Mouse (Mus musculus): Measurements from ENCODE around the gene Taf3. TPM values are rescaled to one million over a fixed set of nuclear protein-coding genes. Genes with fewer than 3 reads are reported as not detected.

Gene Taf3
- total and polyA plus RNA-seq, 3 experiments, result 8.3 to 20.9 TPM; not detected in 1

DNA sequence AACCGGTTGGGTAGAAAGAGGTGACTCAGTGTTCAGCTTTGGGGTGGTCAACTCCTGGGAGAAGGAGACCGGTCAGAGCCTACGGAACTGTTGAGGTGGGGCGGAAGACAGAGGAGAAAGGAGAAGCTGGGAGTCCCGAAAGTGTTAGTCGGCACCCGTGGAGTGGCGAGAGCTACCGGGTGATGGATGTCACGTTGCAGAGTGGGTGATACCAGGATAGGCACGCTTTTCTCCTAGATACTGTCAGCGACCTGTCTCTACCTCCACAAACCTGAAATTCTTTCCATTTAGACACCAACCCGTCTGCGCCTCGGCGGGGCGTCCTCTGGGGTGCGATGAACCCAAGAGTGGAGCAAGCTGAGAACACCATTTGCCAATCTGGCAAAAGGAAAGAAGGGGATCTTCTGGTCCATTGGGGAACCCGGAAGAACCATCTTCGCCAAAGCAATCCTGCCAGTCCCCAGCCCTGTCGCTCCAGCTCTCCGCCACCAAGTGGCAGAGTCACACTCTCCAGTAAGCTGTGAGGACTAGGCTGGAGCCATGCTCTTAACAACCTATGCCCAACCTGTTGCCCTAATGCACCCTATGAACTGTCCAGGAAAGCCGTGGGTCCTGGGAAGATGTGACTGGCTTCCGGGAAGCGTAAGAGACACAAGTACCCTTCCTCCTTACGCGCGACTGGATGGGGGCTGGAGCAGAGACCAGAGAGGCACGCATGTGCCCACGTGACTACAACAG, 159.3 kb downstream of the Taf3 start, which contains the start of gene 9230102O04Rik (continued):
- no peak; the same call in 1 of the 2 replicates for TF ChIP-seq CHD1 (IDR thresholded peaks at IDR 0.05; ENCODE audit: low read depth, low read length)
- TF ChIP-seq EP300 (IDR thresholded peaks at IDR 0.05; ENCODE audit: low read depth in 1 of 2, low read length in 2 of 2), result no peak
- TF ChIP-seq RAD21 (IDR thresholded peaks at IDR 0.05; ENCODE audit: low read depth, low read length), result peak; percentile 20
- peak; percentile 52; the same call in 1 of the 2 replicates for TF ChIP-seq MAZ (IDR thresholded peaks at IDR 0.05; ENCODE audit: low read depth, low read length)
- peak; percentile 35 to 89; a peak in 2 of 4 replicates for TF ChIP-seq POLR2A (IDR thresholded peaks at IDR 0.05; ENCODE audit: control insufficient read depth in 1 of 2, insufficient read depth in 1 of 2, low read depth in 1 of 2, low read length in 2 of 2, poor library complexity in 1 of 2)
- no peak for TF ChIP-seq TAL1 (IDR thresholded peaks at IDR 0.05; ENCODE audit: low read length)
- TF ChIP-seq SMC3 (IDR thresholded peaks at IDR 0.05; ENCODE audit: low read depth, low read length), result peak; percentile 37
- TF ChIP-seq GABPA (IDR thresholded peaks at IDR 0.05; ENCODE audit: low read depth, low read length), result no peak
- no peak for TF ChIP-seq TCF12 (IDR thresholded peaks at IDR 0.05; ENCODE audit: low read depth, low read length)
- no peak for TF ChIP-seq CHD2 (IDR thresholded peaks at IDR 0.05; ENCODE audit: low read length)
- TF ChIP-seq ZMIZ1 (IDR thresholded peaks at IDR 0.05; ENCODE audit: low read depth, low read length), result 0 out of 2 replicates have a peak, but pooled peaks have one; percentile 67
- TF ChIP-seq TBP (IDR thresholded peaks at IDR 0.05; ENCODE audit: low read depth, low read length), result no peak; the same call in none of the 2 replicates
- TF ChIP-seq MAX (IDR thresholded peaks at IDR 0.05; ENCODE audit: low read length), result peak; percentile 97
- peak; percentile 67 for TF ChIP-seq MYC (IDR thresholded peaks at IDR 0.05; ENCODE audit: low read depth, low read length)
- peak; percentile 84 for TF ChIP-seq ELF1 (IDR thresholded peaks at IDR 0.05; ENCODE audit: low read depth, low read length)

DNA sequence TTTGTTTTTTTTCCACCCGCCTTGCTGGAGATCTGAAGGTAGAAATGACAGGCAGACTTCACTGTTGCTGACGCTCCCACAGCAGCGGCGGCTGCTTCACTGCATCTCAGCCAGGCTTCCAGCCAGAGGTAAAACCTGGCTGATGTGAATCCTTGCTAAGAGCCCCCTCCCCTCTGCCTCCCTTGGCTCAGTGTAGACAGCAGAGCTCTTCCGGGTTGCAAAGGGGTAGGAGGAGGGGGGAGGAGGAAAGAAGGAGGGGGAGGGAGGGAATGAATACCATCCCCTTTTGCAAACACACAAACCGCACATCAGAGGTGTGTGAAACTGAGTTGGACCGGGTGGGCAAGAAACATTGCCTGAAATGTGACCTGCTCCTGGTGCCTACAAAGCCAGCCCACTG, 160.8 kb downstream of the Taf3 start:
- TF ChIP-seq TAL1 (IDR thresholded peaks at IDR 0.05; ENCODE audit: low read length), result no peak
- TF ChIP-seq GATA1 (IDR thresholded peaks at IDR 0.05; ENCODE audit: low read depth, low read length), result no peak
- Histone ChIP-seq H3K27ac (ENCODE audit: control insufficient read depth, low read depth, low read length) (no peak overlapping the region), H3K79me2 (ENCODE audit: control insufficient read depth, insufficient read depth, low read length, poor library complexity) (no peaks in the 10 kb centered on the region), H3K27me3 (ENCODE audit: control insufficient read depth in 1 of 2, insufficient read depth in 2 of 2, low read length in 2 of 2) (no peaks in the 10 kb centered on the region), H3K4me3 (ENCODE audit: control insufficient read depth in 1 of 2, insufficient read depth in 1 of 2, low read depth in 2 of 2, low read length in 2 of 2) (no peak overlapping the region), H3K36me3 (ENCODE audit: control insufficient read depth in 1 of 2, insufficient read depth in 2 of 2, low read length in 2 of 2) (peaks cover 0 to under 1% of the 10 kb centered on the region in 2 experiments; a peak in 1 of 4 replicates), H3K4me1 (ENCODE audit: control insufficient read depth in 1 of 2, insufficient read depth in 2 of 2, low read length in 2 of 2) (peaks cover 2 to 3% of the 10 kb centered on the region in 2 experiments; a peak in 2 of 4 replicates), H3K9ac (ENCODE audit: control insufficient read depth, low read depth, low read length, poor library complexity, severe bottlenecking) (no peak overlapping the region), H3K9me3 (replicated peaks; ENCODE audit: insufficient read depth, low read length) (no peaks in the 10 kb centered on the region)
- DNase-seq (ENCODE audit: low read depth, low spot score), result no peak

DNA sequence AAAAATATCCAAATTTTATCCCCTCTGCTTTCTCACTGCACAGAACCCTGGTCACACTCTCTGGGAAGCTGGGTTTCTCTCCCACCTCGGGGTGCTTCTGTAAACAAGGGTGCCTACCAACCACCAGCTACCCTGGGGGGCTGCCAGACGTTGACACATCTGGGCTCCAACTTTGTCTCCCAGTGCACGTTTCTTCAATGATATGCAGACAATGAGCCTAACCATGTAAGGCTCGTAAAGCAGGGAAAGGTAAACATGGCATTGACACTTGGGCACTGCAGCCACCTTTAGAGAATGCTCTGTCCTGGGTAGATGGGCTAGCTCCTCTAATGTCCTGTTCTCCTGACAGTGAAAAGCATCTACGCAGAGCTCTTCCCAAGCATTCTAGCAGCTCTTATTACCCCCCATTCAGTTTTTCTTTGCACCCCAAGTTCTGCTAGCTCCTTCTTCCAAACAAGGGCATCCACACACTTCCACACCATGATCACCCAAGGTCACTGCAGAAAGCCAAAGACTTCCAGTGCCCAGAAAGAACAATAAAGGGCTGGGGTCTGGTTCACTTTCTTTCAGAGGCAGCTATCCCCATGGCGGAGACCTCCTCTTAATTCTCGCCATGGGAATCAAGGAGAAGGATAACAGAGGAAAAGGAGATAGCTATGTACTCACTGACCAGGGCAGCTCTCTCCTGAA, 161.3 kb downstream of the Taf3 start:
- H3K4me1 ChIP-seq (ENCODE audit: control insufficient read depth in 1 of 2, insufficient read depth in 2 of 2, low read length in 2 of 2), result peaks cover 0 to 3% of the 10 kb centered on the region in 2 experiments; a peak in 1 of 4 replicates
- no peaks in the 10 kb centered on the region for H3K79me2 ChIP-seq (ENCODE audit: control insufficient read depth, insufficient read depth, low read length, poor library complexity)
- no peaks in the 10 kb centered on the region; a peak in 1 of 4 replicates for H3K36me3 ChIP-seq (ENCODE audit: control insufficient read depth in 1 of 2, insufficient read depth in 2 of 2, low read length in 2 of 2)
- no peak for TF ChIP-seq TBP (IDR thresholded peaks at IDR 0.05; ENCODE audit: low read depth, low read length)
- no peak for TF ChIP-seq KAT2A (conservative IDR thresholded peaks at IDR 0.05; ENCODE audit: low read depth, low read length)
- TF ChIP-seq ELF1 (IDR thresholded peaks at IDR 0.05; ENCODE audit: low read depth, low read length), result no peak
- no peak for TF ChIP-seq CTCF (IDR thresholded peaks at IDR 0.05 in 2 of 3, conservative IDR thresholded peaks at IDR 0.05 in 1 of 3; ENCODE audit: control insufficient read depth in 1 of 3, insufficient read depth in 1 of 3, low read depth in 2 of 3, low read length in 3 of 3, poor library complexity in 1 of 3, severe bottlenecking in 1 of 3)
- no peak for TF ChIP-seq USF2 (IDR thresholded peaks at IDR 0.05; ENCODE audit: borderline replicate concordance in 1 of 2, insufficient read depth in 1 of 2, low read depth in 1 of 2, low read length in 2 of 2)
- TF ChIP-seq UBTF (IDR thresholded peaks at IDR 0.05; ENCODE audit: borderline replicate concordance, insufficient read depth, low read depth, low read length), result no peak
- TF ChIP-seq EP300 (IDR thresholded peaks at IDR 0.05; ENCODE audit: low read depth in 1 of 2, low read length in 2 of 2), result no peak
- no peak for TF ChIP-seq TCF12 (IDR thresholded peaks at IDR 0.05; ENCODE audit: low read depth, low read length)
- TF ChIP-seq POLR2AphosphoS5 (IDR thresholded peaks at IDR 0.05; ENCODE audit: borderline replicate concordance, low read depth, low read length), result no peak
- no peak overlapping the region for H3K4me3 ChIP-seq (ENCODE audit: control insufficient read depth in 1 of 2, insufficient read depth in 1 of 2, low read depth in 2 of 2, low read length in 2 of 2)
- H3K9me3 ChIP-seq (replicated peaks; ENCODE audit: insufficient read depth, low read length), result no peaks in the 10 kb centered on the region
- H3K27me3 ChIP-seq (ENCODE audit: control insufficient read depth in 1 of 2, insufficient read depth in 2 of 2, low read length in 2 of 2), result no peaks in the 10 kb centered on the region
- DNase-seq (ENCODE audit: low read depth, low spot score), result no peak
- H3K27ac ChIP-seq (ENCODE audit: control insufficient read depth, low read depth, low read length), result no peak overlapping the region
- H3K9ac ChIP-seq (ENCODE audit: control insufficient read depth, low read depth, low read length, poor library complexity, severe bottlenecking), result no peak overlapping the region

Measured in MEL (cell line).